Mouse (Mus musculus): Measurements from ENCODE around the gene Ptpn23.

DNA sequence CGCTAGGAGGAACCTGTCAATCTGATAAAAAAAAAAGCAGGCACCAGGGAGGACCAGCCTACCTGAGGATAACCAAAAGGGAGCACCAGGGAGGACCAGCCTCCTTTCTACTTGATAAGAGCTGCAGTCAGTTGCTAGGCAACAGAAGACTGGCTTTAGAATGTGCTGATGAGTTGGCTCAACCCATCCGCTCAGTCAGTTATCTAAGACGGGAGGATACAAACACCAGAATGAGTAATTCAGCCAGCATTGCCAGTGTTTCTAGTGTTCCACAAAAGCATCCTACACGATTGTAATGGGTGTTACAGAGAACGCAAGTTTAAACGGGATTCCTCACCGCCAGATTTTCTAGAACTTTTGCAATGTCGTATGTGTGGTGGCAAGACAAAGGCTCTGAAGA, 23.2 kb upstream of the Ptpn23 start:
- TF ChIP-seq CTCF (IDR thresholded peaks at IDR 0.05; ENCODE audit: low read depth, low read length) (no peak), POLR2A (IDR thresholded peaks at IDR 0.05; ENCODE audit: insufficient read depth, low read length) (no peak)
